21 mouse cellular contexts compared by ENCODE assay signal in the genomic region with DNA sequence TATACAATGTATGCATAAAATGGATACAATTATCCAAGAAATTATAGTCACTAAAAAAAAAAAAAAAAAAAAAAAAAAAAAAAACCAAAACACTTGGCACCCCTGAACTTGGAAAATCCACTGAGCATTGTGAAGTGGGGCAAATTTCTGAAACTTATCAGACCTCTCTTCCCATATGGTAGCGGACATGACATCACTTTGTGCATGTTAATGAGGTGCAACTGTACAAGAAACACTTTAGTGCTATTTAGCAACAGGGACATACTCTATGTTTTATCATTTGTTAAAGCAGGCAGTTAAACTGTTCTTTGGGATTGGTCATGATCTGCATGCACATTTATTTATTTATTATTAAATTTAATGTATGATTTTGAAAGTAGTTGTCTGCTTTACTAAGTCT.
DNase-seq lines count a peak whose midpoint lies in the region; ATAC-seq and TF ChIP-seq lines count a peak whose summit lies in the region.
"Had no signal": no experiment of that assay in that cellular context is flagged by ENCODE, and none has a peak within 500 bp of the region (broad histone marks: within the 10 kb centered on the region; RNA-seq: fewer than 3 reads in every experiment).

No protein-coding gene starts in this region.

- 71% methylated on average over 1 of the region's 1 CpGs for WGBS in lung, embryonic 14.5 days
- WGBS in lung, embryonic 16.5 days: 61% methylated on average over 1 of the region's 1 CpGs
- whole genome bisulfite sequencing in lung, adult 2 months: 69% methylated on average over 1 of the region's 1 CpGs
- WGBS in lung, postnatal 0 days: 71% methylated on average over 1 of the region's 1 CpGs

- no peaks in the 10 kb centered on the region for H3K27me3 ChIP-seq in lung, embryonic 14.5 days (ENCODE audit: insufficient read depth, low read length)
- no peaks in the 10 kb centered on the region for H3K27me3 ChIP-seq in lung, embryonic 16.5 days (ENCODE audit: control insufficient read depth, insufficient read depth, low read depth, low read length)
- H3K27me3 ChIP-seq in lung, postnatal 0 days (replicated peaks; ENCODE audit: insufficient read depth, low read length): no peaks in the 10 kb centered on the region
- H3K27me3 ChIP-seq: CH12.LX, Patski had no signal

- no peaks in the 10 kb centered on the region for H3K9me3 ChIP-seq in lung, embryonic 14.5 days (ENCODE audit: low read depth, low read length)
- no peaks in the 10 kb centered on the region for H3K9me3 ChIP-seq in lung, embryonic 16.5 days (ENCODE audit: control insufficient read depth, low read length)
- H3K9me3 ChIP-seq in lung, postnatal 0 days (ENCODE audit: low read length): no peaks in the 10 kb centered on the region

- TF ChIP-seq POLR2A in lung, adult 2 months (IDR thresholded peaks at IDR 0.05; ENCODE audit: borderline replicate concordance, extremely low read depth, low read depth, low read length): no peak

- TF ChIP-seq CTCF in lung, embryonic 14.5 days (IDR thresholded peaks at IDR 0.05; ENCODE audit: low read depth): no peak
- TF ChIP-seq CTCF in lung, adult 2 months (IDR thresholded peaks at IDR 0.05; ENCODE audit: insufficient read depth, low read length): no peak
- no peak for TF ChIP-seq CTCF in lung, postnatal 0 days (IDR thresholded peaks at IDR 0.05)

- no peak overlapping the region for H3K9ac ChIP-seq in lung, embryonic 14.5 days
- H3K9ac ChIP-seq in lung, embryonic 16.5 days (ENCODE audit: low read length): no peak overlapping the region
- H3K9ac ChIP-seq in lung, postnatal 0 days (replicated peaks; ENCODE audit: low read depth): no peak overlapping the region

- no peak overlapping the region for H3K4me3 ChIP-seq in lung, embryonic 14.5 days (ENCODE audit: low read depth, low read length)
- no peak overlapping the region for H3K4me3 ChIP-seq in lung, embryonic 16.5 days (ENCODE audit: low read length)
- no peak overlapping the region for H3K4me3 ChIP-seq in lung, adult 2 months (replicated peaks; ENCODE audit: extremely low read depth, low read depth, low read length)
- H3K4me3 ChIP-seq in lung, postnatal 0 days (ENCODE audit: low read depth, low read length): no peak overlapping the region

- H3K27ac ChIP-seq in lung, embryonic 14.5 days (ENCODE audit: low read depth): no peak overlapping the region
- no peak overlapping the region for H3K27ac ChIP-seq in lung, embryonic 16.5 days (ENCODE audit: low read length)
- H3K27ac ChIP-seq in lung, postnatal 0 days (ENCODE audit: low read length): no peak overlapping the region

- TF ChIP-seq EP300 in lung, postnatal 0 days (IDR thresholded peaks at IDR 0.05): no peak

- no peaks in the 10 kb centered on the region for H3K36me3 ChIP-seq in lung, embryonic 14.5 days (ENCODE audit: insufficient read depth)
- H3K36me3 ChIP-seq in lung, embryonic 16.5 days (ENCODE audit: control insufficient read depth, insufficient read depth, low read length): no peaks in the 10 kb centered on the region
- H3K36me3 ChIP-seq in lung, postnatal 0 days (ENCODE audit: insufficient read depth, low read length): no peaks in the 10 kb centered on the region
- H3K36me3 ChIP-seq: G1E had no signal

- no peak overlapping the region for H3K4me2 ChIP-seq in lung, embryonic 14.5 days
- no peak overlapping the region for H3K4me2 ChIP-seq in lung, embryonic 16.5 days (ENCODE audit: low read depth, low read length)
- no peak overlapping the region for H3K4me2 ChIP-seq in lung, postnatal 0 days (replicated peaks; ENCODE audit: low read depth, low read length)

- DNase-seq in lung, embryonic 14.5 days: peak; percentile 75
- DNase-seq in lung, postnatal 36 days: no peak
- DNase-seq in lung, adult 2 months: no peak
- DNase-seq in lung, postnatal 0 days (ENCODE audit: low spot score): peak; percentile 72
- DNase-seq in lung, adult 18-20 months: no peak
- DNase-seq: adrenal gland, adult 2 months; adrenal gland, adult 8-10 months; adrenal gland, postnatal 10 days; adrenal gland, postnatal 14 days; adrenal gland, postnatal 25 days; adrenal gland, postnatal 36 days; B cell, adult 2 months; cerebellum, adult 11 months; cerebellum, adult 11-12 months; cerebellum, adult 18-20 months had no signal

- H3K4me1 ChIP-seq in lung, embryonic 14.5 days (ENCODE audit: insufficient read depth): peaks cover 4% of the 10 kb centered on the region; the same call in 1 of the 2 replicates
- no peaks in the 10 kb centered on the region for H3K4me1 ChIP-seq in lung, embryonic 16.5 days (replicated peaks; ENCODE audit: control insufficient read depth, insufficient read depth, low read length)
- H3K4me1 ChIP-seq in lung, adult 2 months (ENCODE audit: control insufficient read depth, insufficient read depth, low read length): no peaks in the 10 kb centered on the region
- no peaks in the 10 kb centered on the region for H3K4me1 ChIP-seq in lung, postnatal 0 days (ENCODE audit: insufficient read depth, low read depth, low read length)

- ATAC-seq in lung, embryonic 14.5 days (ENCODE audit: insufficient read depth): peak; percentile 66; the same call in 1 of the 2 replicates
- peak; percentile 85 for ATAC-seq in lung, embryonic 16.5 days (ENCODE audit: low read depth)
- peak; percentile 57 for ATAC-seq in lung, postnatal 0 days
- ATAC-seq: activated CD4-positive, CD25-positive, alpha-beta regulatory T cell, adult 4 months; CD4-positive, CD25-positive, alpha-beta regulatory T cell, adult 4 months; Patski had no signal

Comparison
In these comparisons a context has a peak if more than half of its experiments do, and no peak if none do; other contexts are left out.
1. DNase-seq: peak in lung, embryonic 14.5 days (single experiment) and lung, postnatal 0 days (single experiment); none in lung, postnatal 36 days (single experiment), lung, adult 2 months (single experiment) and lung, adult 18-20 months (0 of 2).
2. Peak in every context shown above with its lines, with median percentiles within 50 percentile points of each other: ATAC-seq.